Mouse (Mus musculus) CH12.LX (cell line): ENCODE results near the gene Iqca. TPM values are rescaled to one million over a fixed set of nuclear protein-coding genes. Genes with fewer than 3 reads are reported as not detected.

ENCODE experiments used
- DNase-seq: peaks from one replicate; pipeline ENCODE4 v3.0.0-alpha.2; 2013; ENCODE audit errors: extremely low read depth
- H3K27ac ChIP-seq: 2 replicates; pipeline ENCODE4 v1.5.1; 2012; ENCODE audit warnings: low read depth, mild to moderate bottlenecking, control low read depth, moderate library complexity; ENCODE audit not compliant: insufficient read depth
- H3K27me3 ChIP-seq: replicated peaks from 2 replicates; pipeline ENCODE3; 2012; ENCODE audit warnings: inconsistent platforms
- H3K36me3 ChIP-seq, 2 experiments: replicated peaks in 1 of 2; 2 replicates each; pipeline versions ENCODE3 to v1.6.1; 2012; ENCODE audit warnings: inconsistent platforms in 1 of 2, low read length in 1 of 2, mild to moderate bottlenecking in 1 of 2, mixed read lengths in 1 of 2, moderate library complexity in 1 of 2; ENCODE audit not compliant: control insufficient read depth in 1 of 2, insufficient read depth in 1 of 2
- H3K4me1 ChIP-seq, 2 experiments: 2 replicates each; pipeline ENCODE4 v1.6.1; 2012; ENCODE audit warnings: inconsistent platforms in 1 of 2, moderate library complexity in 1 of 2; ENCODE audit not compliant: insufficient read depth in 2 of 2, control insufficient read depth in 1 of 2
- H3K4me2 ChIP-seq: 2 replicates; pipeline ENCODE4 v1.6.1; 2012; ENCODE audit warnings: low read depth, mild to moderate bottlenecking, control low read depth; ENCODE audit not compliant: poor library complexity, insufficient read depth, severe bottlenecking
- H3K4me3 ChIP-seq, 3 experiments: fragments of 150-350 bp in 1 of 3; sonication (generic) in 1 of 3; replicated peaks in 1 of 3; 2 replicates each; pipeline versions ENCODE3 to v1.5.1; 2011 to 2012; ENCODE audit warnings: low read depth in 2 of 3, low read length in 2 of 3, mild to moderate bottlenecking in 2 of 3, moderate library complexity in 2 of 3, control low read depth in 1 of 3, improper control_type of control experiment in 1 of 3, inconsistent platforms in 1 of 3, mixed read lengths in 1 of 3; ENCODE audit not compliant: poor library complexity in 1 of 3
- H3K79me2 ChIP-seq: replicated peaks from 2 replicates; pipeline ENCODE4 v1.6.1; 2012; ENCODE audit warnings: mild to moderate bottlenecking, moderate library complexity; ENCODE audit not compliant: control insufficient read depth, poor library complexity, insufficient read depth, severe bottlenecking; ENCODE audit errors: extremely low read depth
- H3K9ac ChIP-seq: 2 replicates; pipeline ENCODE4 v1.6.1; 2012; ENCODE audit warnings: low read depth, mild to moderate bottlenecking, control low read depth, moderate library complexity; ENCODE audit not compliant: insufficient read depth
- H3K9me3 ChIP-seq: replicated peaks from 2 replicates; pipeline ENCODE3; 2012; ENCODE audit warnings: low read length, inconsistent platforms, mixed read lengths
- CHD1 ChIP-seq: IDR thresholded peaks from 2 replicates; pipeline ENCODE4 v1.6.1; 2012; ENCODE audit warnings: low read depth, low read length, improper control_type of control experiment, inconsistent platforms
- E2F4 ChIP-seq: IDR thresholded peaks from 2 replicates; pipeline ENCODE4 v1.6.1; 2011; ENCODE audit warnings: low read depth, low read length, improper control_type of control experiment; ENCODE audit not compliant: insufficient replicate concordance
- ETS1 ChIP-seq: conservative IDR thresholded peaks from 2 replicates; pipeline ENCODE4 v1.6.1; 2012; ENCODE audit warnings: low read depth, mild to moderate bottlenecking, inconsistent platforms, low read length, improper control_type of control experiment, moderate library complexity
- HCFC1 ChIP-seq: IDR thresholded peaks from 2 replicates; pipeline ENCODE4 v1.6.1; 2012; ENCODE audit warnings: low read depth, mild to moderate bottlenecking, inconsistent platforms, low read length, improper control_type of control experiment
- KAT2A ChIP-seq: IDR thresholded peaks from 2 replicates; pipeline ENCODE4 v1.6.1; 2012; ENCODE audit warnings: low read length, improper control_type of control experiment, inconsistent platforms; ENCODE audit not compliant: insufficient replicate concordance
- MAFK ChIP-seq: IDR thresholded peaks from 2 replicates; pipeline ENCODE4 v1.6.1; 2011; ENCODE audit warnings: low read length, improper control_type of control experiment; ENCODE audit not compliant: insufficient replicate concordance
- MEF2A ChIP-seq: IDR thresholded peaks from 2 replicates; pipeline ENCODE4 v1.6.1; 2014; ENCODE audit warnings: low read depth, mild to moderate bottlenecking, inconsistent platforms, low read length, improper control_type of control experiment, borderline replicate concordance
- MXI1 ChIP-seq: IDR thresholded peaks from 2 replicates; pipeline ENCODE4 v1.6.1; 2011; ENCODE audit warnings: mild to moderate bottlenecking, low read depth, low read length, improper control_type of control experiment
- POLR2A ChIP-seq: IDR thresholded peaks from 2 replicates; pipeline ENCODE4 v1.6.1; 2011; ENCODE audit warnings: low read depth, mild to moderate bottlenecking, improper control_type of control experiment, low read length
- POLR2AphosphoS2 ChIP-seq: IDR thresholded peaks from 2 replicates; pipeline ENCODE4 v1.6.1; 2011; ENCODE audit warnings: low read depth, low read length, improper control_type of control experiment
- SIN3A ChIP-seq: IDR thresholded peaks from 2 replicates; pipeline ENCODE4 v1.6.1; 2012; ENCODE audit warnings: low read length, improper control_type of control experiment, inconsistent platforms
- SMC3 ChIP-seq: IDR thresholded peaks from 2 replicates; pipeline ENCODE4 v1.6.1; 2011; ENCODE audit warnings: low read depth, low read length, improper control_type of control experiment
- TBP ChIP-seq: conservative IDR thresholded peaks from 2 replicates; pipeline ENCODE4 v1.6.1; 2011; ENCODE audit warnings: low read depth, low read length, improper control_type of control experiment
- ZC3H11A ChIP-seq: IDR thresholded peaks from 2 replicates; pipeline ENCODE4 v1.6.1; 2012; ENCODE audit warnings: low read depth, mild to moderate bottlenecking, inconsistent platforms, low read length, improper control_type of control experiment
- ZKSCAN1 ChIP-seq: IDR thresholded peaks from 2 replicates; pipeline ENCODE4 v1.6.1; 2012; ENCODE audit warnings: low read depth, inconsistent platforms, low read length, improper control_type of control experiment, borderline replicate concordance
- dilution Hi-C: fragments of 300-500 bp; cut with MboI; formaldehyde crosslinking; loops from 2 replicates; pipeline ENCODE4 v1.14.3; 2020; ENCODE audit warnings: low sequenced_read_pairs; ENCODE audit not compliant: extremely low pct_unique_long_range_greater_than_20kb, extremely low pct_ligation_motif_present
- in situ Hi-C: fragments of 300-500 bp; cut with MboI; formaldehyde crosslinking; loops from 3 replicates; pipeline ENCODE4 v1.14.3; 2019; ENCODE audit warnings: low sequenced_read_pairs, low pct_ligation_motif_present, low pct_unique_long_range_greater_than_20kb, mixed read lengths
- polyA plus RNA-seq: library from polyadenylated mRNA; unstranded; fragments of >175 nt; gene quantifications from 2 replicates; pipeline ENCODE4 v1.2.1, GENCODE M21; 2012; ENCODE audit warnings: low read depth; ENCODE audit not compliant: insufficient read length
- total RNA-seq, 2 experiments: library from RNA; depleted of rRNA; stranded (reverse); fragments of 300-350 nt in 1 of 2; fragments of >200 nt in 1 of 2; gene quantifications; 2 replicates each; pipeline ENCODE4 v1.2.3; 2012 to 2014

The Iqca gene
- total and polyA plus RNA-seq, 3 experiments: 0.19 TPM; not detected in 2

DNA sequence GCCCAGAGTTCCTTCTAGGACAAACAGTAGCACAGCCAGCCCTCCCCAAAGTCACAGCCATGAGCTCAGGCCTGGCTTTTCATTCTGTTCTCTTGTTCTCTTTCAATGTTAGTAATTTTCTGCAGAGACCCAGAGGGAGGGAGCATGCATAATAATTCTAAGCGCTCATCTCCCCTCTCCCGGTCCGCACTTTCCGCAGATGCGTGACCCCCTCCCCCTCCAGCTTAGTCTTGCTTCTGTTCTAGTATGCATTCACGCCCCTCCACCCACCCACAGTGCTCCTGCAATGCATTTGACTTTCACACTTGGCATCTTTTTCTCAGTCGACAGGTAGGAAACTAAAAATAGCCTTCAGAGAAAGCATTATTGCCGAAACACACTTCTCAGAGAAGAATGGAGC, 21.1 kb upstream of the Iqca start:
- no peak overlapping the region for H3K27ac ChIP-seq
- dilution Hi-C loops: no loop called here
- no peak overlapping the region for H3K4me3 ChIP-seq
- no peaks in the 10 kb centered on the region for H3K36me3 ChIP-seq
- in situ Hi-C loops: no loop called here
- H3K4me1 ChIP-seq: peaks cover 0 to 19% of the 10 kb centered on the region in 2 experiments; a peak in 1 of 4 replicates
- no peak overlapping the region for H3K9ac ChIP-seq
- DNase-seq: no peak
- no peak for TF ChIP-seq E2F4
- TF ChIP-seq MEF2A: no peak
- no peak for TF ChIP-seq POLR2A
- no peak for TF ChIP-seq KAT2A
- TF ChIP-seq SIN3A: no peak
- H3K79me2 ChIP-seq: no peaks in the 10 kb centered on the region
- H3K4me2 ChIP-seq: no peak overlapping the region
- peaks cover 1% of the 10 kb centered on the region for H3K9me3 ChIP-seq
- H3K27me3 ChIP-seq: no peaks in the 10 kb centered on the region

- in situ Hi-C loops: no loop called here
These were observed 11.1 kb upstream of the Iqca start for GRCm38 (mm10) chr1:90164319-90164718.

DNA sequence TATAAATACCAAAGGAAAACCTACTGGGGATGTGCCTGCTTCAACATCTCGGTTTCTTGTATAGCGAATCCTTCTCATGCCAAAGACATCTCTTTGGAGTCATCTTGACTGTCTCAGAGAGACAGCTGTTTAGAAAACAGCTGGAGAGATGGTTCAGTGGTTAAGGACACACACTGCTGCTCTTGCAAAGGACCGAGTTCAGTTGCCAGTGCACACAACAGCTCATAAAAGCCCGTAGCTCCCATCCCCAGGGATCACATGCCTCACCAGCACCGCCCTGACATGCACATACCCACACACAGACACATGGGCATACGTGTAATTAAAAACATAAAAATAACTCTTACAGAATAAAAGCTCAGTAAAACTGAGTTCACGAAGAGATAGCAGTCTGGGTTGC, 10.0 kb upstream of the Iqca start:
- dilution Hi-C loops: no loop called here
- H3K4me3 ChIP-seq: no peak overlapping the region

More at GRCm38 (mm10) chr1:90164319-90164718, 11.1 kb upstream of the Iqca start:
- H3K79me2 ChIP-seq: no peaks in the 10 kb centered on the region
- no peak overlapping the region for H3K4me2 ChIP-seq
- H3K4me1 ChIP-seq: peaks cover 0 to 30% of the 10 kb centered on the region in 2 experiments; a peak in 2 of 4 replicates
- no peak overlapping the region for H3K9ac ChIP-seq
- H3K4me3 ChIP-seq: no peak overlapping the region
- H3K9me3 ChIP-seq: no peaks in the 10 kb centered on the region
- H3K36me3 ChIP-seq: no peaks in the 10 kb centered on the region
- dilution Hi-C loops: no loop called here
- H3K27me3 ChIP-seq: no peaks in the 10 kb centered on the region
- TF ChIP-seq MAFK (no peak), ZKSCAN1 (no peak), KAT2A (no peak), SMC3 (no peak), TBP (no peak), HCFC1 (no peak), POLR2AphosphoS2 (no peak), MXI1 (no peak), ZC3H11A (no peak), CHD1 (no peak)
- TF ChIP-seq, all 38 proteins: peak for 0
- no peak overlapping the region for H3K27ac ChIP-seq
- DNase-seq: no peak

More for the DNA sequence above, 10.0 kb upstream of the Iqca start:
- in situ Hi-C loops: no loop called here
- Histone ChIP-seq H3K36me3 (no peaks in the 10 kb centered on the region), H3K79me2 (no peaks in the 10 kb centered on the region), H3K27me3 (no peaks in the 10 kb centered on the region), H3K9me3 (no peaks in the 10 kb centered on the region), H3K4me1 (peaks cover 0 to 30% of the 10 kb centered on the region in 2 experiments; a peak in 2 of 4 replicates), H3K4me2 (no peak overlapping the region), H3K9ac (no peak overlapping the region), H3K27ac (no peak overlapping the region)
- peak; percentile 55; the same call in 1 of the 2 replicates for TF ChIP-seq ETS1
- TF ChIP-seq POLR2AphosphoS2: no peak
- DNase-seq: peak; percentile 16
